Mouse (Mus musculus) monocyte, adult 5-6 weeks (primary cell): ENCODE results near the gene Alk. TPM values are rescaled to one million over a fixed set of nuclear protein-coding genes. Genes with fewer than 3 reads are reported as not detected.
"Not testable (repeated sequence)": the region's sequence is repeated elsewhere in the genome, so short reads cannot be mapped to it uniquely, and the experiment has no call there.

Experiments used
- ATAC-seq: fragments of 153-309, 156-312 bp; replicated peaks from 2 replicates; pipeline ENCODE4 v1.8.0; 2017; ENCODE audit warnings: mild to moderate bottlenecking; ENCODE audit not compliant: low TSS enrichment, insufficient number of reproducible peaks, severe bottlenecking, poor library complexity, low FRiP score
- total RNA-seq: library from RNA; stranded (forward); fragments of 200-1000, 200-491, 200-594 nt; gene quantifications from 3 replicates; pipeline ENCODE4 v1.2.3, GENCODE M21; 2017

The Alk gene
- total RNA-seq, 1 experiment from 2014 or later: not detected

DNA sequence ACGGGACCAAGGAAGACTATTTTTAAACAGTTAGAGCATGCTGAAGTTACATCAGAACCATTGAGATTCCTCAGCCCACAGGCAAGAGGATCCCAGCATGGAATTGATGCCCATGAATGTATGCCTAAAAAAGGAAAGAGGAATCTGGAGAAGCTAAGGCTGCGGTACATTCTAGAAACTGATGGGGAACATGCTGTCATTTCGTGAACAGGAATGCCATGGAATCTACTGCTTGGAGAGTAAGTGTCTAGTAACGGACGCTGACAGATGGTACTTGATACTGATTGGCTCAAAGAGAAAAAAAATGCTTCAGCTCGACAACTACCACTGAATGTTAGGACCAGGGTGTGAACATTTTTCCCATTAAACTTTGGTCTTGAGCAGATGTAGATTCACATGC is 69.1 kb downstream of the Alk start:
- no peak for ATAC-seq

- ATAC-seq: no peak
Observed at GRCm38 (mm10) chr17:72532266-72532665, 72.2 kb downstream of the Alk start.

DNA sequence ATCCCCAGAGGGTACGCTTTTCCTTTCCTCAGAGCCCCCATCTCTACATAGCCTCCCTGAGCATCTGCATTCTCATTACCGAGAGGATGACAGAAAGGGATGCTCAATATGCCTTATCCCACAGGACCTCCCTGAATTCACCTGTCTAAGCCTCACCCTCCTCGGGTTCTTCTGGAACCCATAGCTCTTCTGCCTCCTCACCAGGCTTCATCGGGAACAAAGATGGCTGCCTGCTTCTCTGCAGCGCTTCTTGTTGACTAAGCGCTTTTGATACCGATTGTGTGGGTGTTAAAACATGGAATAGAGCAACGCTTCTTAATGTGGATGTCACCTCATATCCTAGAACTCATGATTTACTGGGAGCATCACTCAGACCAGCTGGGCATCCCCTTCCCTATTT is 75.9 kb downstream of the Alk start:
- no peak for ATAC-seq

GRCm38 (mm10) chr17:72527481-72527880 is 76.9 kb downstream of the Alk start:
- no peak for ATAC-seq

DNA sequence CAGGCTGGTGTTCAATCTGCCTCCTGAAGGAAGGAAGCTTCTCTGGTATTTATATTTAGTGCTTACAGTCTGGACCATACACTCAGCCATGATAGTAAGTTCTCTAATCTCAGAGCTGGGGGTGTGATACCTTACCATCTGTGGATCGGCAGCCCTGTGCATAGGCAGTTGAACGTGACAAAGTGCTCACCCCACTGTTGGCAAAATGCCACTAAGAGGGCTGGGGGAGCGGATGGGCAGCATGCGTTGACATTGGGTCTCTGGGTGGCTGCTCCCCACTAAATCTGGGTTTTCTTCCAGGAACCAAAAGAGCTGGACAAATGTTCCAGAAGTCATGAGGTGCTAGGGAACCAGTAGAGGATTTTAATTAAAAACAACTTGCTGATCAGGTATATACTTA is 78.1 kb downstream of the Alk start:
- no peak for ATAC-seq

DNA sequence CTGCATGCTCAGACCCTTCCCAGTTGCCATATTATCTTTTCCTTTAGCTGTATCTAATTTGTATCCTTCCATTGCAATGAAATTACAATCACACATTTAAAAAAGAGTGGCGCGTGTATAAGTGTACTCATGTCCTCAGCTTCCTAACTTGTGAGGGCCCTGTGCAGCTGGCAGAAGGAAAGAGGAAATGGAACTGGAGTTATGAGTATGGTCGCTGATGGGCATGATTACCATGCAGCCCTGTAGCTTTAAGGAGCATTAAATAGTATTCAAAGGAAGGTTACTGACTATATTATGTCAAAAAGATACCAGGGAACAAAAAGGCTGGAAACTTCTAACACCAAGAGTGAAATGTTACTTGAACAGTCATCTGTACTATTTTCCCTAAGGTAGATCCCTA is 79.6 kb downstream of the Alk start:
- ATAC-seq: no peak

DNA sequence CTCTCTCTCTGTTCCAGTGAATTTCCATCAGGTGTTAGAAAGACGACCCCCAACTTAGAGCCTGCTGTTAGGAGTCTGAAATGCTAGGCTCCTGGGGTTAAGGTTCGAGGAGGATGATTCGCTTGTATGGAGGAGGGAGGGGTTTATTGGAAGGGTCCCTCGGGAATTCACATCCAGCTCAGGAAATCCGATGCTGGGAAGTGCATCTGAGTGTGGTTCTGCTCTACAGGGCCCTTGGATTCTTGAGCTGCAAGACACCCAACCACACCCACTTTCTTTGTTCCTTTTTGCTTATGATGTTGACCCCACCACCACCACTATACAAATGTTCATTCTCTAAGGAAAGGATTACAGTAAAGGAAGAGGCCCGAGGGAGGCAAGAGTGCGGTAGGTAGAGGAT is 81.4 kb downstream of the Alk start:
- no peak for ATAC-seq

DNA sequence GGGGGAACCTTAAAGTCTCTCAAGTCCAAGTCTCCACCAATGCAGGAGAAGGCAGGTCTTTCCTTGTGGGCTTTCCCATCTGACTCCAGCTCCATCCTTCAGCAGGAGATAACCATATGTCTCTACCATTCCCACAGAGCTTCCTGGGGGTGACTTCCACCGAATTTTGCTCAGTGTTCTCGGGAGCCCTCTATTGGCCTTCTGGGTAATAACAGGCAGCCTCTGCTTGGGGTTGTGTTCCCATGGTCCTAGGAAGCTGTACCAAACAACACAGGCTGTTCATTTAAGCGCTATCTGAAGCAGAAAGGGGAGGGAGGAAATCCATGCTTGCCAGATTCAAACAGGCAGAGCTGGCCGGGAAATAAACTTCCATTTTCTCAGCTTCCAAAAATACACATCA is 82.0 kb downstream of the Alk start:
- ATAC-seq: no peak

GRCm38 (mm10) chr17:72521353-72521752 is 83.1 kb downstream of the Alk start:
- ATAC-seq: no peak

- no peak for ATAC-seq
Observed at GRCm38 (mm10) chr17:72510746-72511145, 93.7 kb downstream of the Alk start.

GRCm38 (mm10) chr17:72508678-72509394 is 95.6 kb downstream of the Alk start:
- no peak for ATAC-seq

GRCm38 (mm10) chr17:72505213-72505612 is 99.2 kb downstream of the Alk start:
- no peak for ATAC-seq

DNA sequence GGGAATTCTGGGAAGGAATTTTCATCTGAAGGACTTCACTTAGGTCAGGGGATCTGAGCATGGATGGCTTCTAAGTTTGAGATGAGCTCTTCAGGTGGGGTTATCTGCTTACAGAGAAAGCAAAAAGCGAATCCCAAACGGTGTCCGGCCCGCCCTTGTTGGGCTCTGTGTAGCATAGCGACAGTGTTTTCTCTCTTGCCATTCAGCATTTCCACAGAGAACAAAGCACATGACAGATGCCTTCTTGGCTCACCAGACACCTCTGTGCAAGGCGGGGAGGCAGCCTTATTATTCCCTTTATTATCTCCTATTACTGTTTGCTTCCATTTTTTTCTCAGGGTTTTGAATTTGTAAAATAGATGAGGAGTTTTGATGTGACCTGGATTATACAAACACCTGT is 99.8 kb downstream of the Alk start:
- ATAC-seq: no peak

- no peak for ATAC-seq
Observed at GRCm38 (mm10) chr17:72495395-72495794, 109.0 kb downstream of the Alk start.

- ATAC-seq: no peak
Observed at GRCm38 (mm10) chr17:72485623-72486022, 118.8 kb downstream of the Alk start.

GRCm38 (mm10) chr17:72479260-72479659 is 125.2 kb downstream of the Alk start:
- not testable (repeated sequence) for ATAC-seq

DNA sequence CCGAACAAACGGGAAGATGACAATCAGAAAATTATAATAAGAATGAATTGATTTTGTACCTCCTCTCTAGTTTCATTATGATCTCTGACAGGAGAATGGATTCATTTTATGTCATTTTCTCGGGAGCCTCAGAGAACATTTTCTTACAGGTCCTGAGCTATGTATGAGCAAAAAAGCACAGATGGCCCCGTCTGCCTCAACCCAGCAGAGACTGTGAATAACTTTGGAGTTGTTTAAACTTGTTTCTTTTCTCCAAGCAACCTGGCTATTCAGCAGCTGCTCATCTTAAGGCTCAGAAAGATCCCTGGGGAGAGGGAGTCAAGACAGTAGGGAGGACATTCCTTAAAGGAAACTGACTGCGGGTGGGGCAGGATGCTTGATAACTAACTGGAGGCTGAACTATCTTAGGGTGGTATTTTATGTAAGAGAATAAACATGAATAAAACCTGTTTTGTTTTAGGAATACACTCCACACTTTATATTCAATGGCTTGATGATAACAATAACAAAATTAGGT is 126.5 kb downstream of the Alk start:
- ATAC-seq: no peak

- no peak for ATAC-seq
Observed at GRCm38 (mm10) chr17:72476956-72477355, 127.5 kb downstream of the Alk start.

GRCm38 (mm10) chr17:72474166-72474565 is 130.3 kb downstream of the Alk start:
- no peak for ATAC-seq

DNA sequence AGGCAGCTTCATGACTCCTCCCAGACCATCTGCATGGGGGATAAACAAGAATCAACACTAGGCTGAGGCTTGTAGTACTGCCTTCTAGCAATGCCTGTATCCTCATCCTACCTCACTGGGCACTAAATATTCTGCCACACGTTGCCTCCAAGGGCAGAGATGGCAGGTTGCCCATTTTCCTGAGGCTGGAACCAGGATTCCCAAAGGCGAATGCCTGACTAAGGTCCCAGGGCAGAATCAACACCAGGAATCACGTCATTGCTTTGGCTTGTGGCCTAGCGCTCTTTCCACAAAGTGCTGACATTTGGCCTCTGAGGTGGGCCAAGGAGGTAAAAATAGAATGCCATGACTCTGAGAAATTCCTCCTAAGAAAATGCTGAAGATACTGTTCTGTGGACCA is 155.9 kb downstream of the Alk start:
- no peak for ATAC-seq
